Mouse (Mus musculus): ENCODE measurements around the gene Gimd1. TPM values are rescaled to one million over a fixed set of nuclear protein-coding genes. Genes with fewer than 3 reads are reported as not detected.

Gimd1 gene
- polyA plus RNA-seq, 1 experiment from 2014 or later, result 1.9 TPM

Other genes with a start within 250 kb of the Gimd1 start
- gene Tbck, start 54.3 kb downstream of the Gimd1 start, polyA plus RNA-seq (2015; fragmentation: Nextera tagmentation; extraction: Ambion mirVana), result 19.1 and 24.1 TPM in 2 replicates
- gene Aimp1, start 54.5 kb downstream of the Gimd1 start, polyA plus RNA-seq (2015; fragmentation: Nextera tagmentation; extraction: Ambion mirVana), result 70.6 and 72.6 TPM in 2 replicates

Measured in kidney, embryonic 16.5 days (tissue).